In genomic region chr9:57765364-57766351, GRCm38 (mm10) we compare ENCODE assay signal across 8 mouse cellular contexts. TPM values are rescaled to one million over a fixed set of nuclear protein-coding genes. Genes with fewer than 3 reads are reported as not detected.
DNase-seq lines count a peak whose midpoint lies in the region; TF ChIP-seq lines count a peak whose summit lies in the region.

TSS of gene Clk3 (minus strand) at chr9:57765860.

- H3K27me3 ChIP-seq in midbrain, embryonic 10.5 days (ENCODE audit: low read depth, poor library complexity, severe bottlenecking), result 0 out of 2 replicates have a peak, but pooled peaks cover 11% of the 10 kb centered on the region
- H3K27me3 ChIP-seq in small intestine, adult 2 months (ENCODE audit: control insufficient read depth, insufficient read depth, low read length), result no peaks in the 10 kb centered on the region

- H3K36me3 ChIP-seq in midbrain, embryonic 10.5 days, result peaks cover 14% of the 10 kb centered on the region
- peaks cover 11% of the 10 kb centered on the region for H3K36me3 ChIP-seq in small intestine, adult 2 months (ENCODE audit: control insufficient read depth, insufficient read depth, low read length)

- no peak for TF ChIP-seq CTCF in small intestine, adult 2 months (IDR thresholded peaks at IDR 0.05; ENCODE audit: extremely low read depth, insufficient read length, insufficient replicate concordance, low read depth, low read length)

- under 1% methylated on average over 93 of the region's 93 CpGs for WGBS in midbrain, embryonic 10.5 days
- under 1% methylated on average over 93 of the region's 93 CpGs for WGBS in small intestine, adult 2 months

- no peak; the same call in 1 of the 2 replicates for TF ChIP-seq POLR2A in small intestine, adult 2 months (IDR thresholded peaks at IDR 0.05; ENCODE audit: low read depth, low read length)

- no peaks in the 10 kb centered on the region for H3K9me3 ChIP-seq in midbrain, embryonic 10.5 days (replicated peaks)

- H3K4me1 ChIP-seq in midbrain, embryonic 10.5 days, result peaks cover 43% of the 10 kb centered on the region
- peaks cover 19% of the 10 kb centered on the region for H3K4me1 ChIP-seq in small intestine, adult 2 months (ENCODE audit: control insufficient read depth, insufficient read depth, insufficient read length, low read length)

- H3K27ac ChIP-seq in midbrain, embryonic 10.5 days (replicated peaks), result peak within 1 kb of the TSS; percentile 99
- H3K27ac ChIP-seq in small intestine, adult 2 months (ENCODE audit: insufficient read depth, low read depth, low read length), result peak within 1 kb of the TSS; percentile 97

- intact Hi-C loops in gastrocnemius, postnatal 14 days (cut with DNase I; ENCODE audit: low total_unique reads), result no loop called here
- intact Hi-C loops in left cerebral cortex, postnatal 4 days (cut with DNase I), result loop anchor here (10.0 kb wide), 1 partner anchor 69 kb away; the partner anchor contains the start of gene Arid3b

- peak; percentile 78 for DNase-seq in layer of hippocampus, adult 11-12 months (ENCODE audit: low spot score)
- no peak for DNase-seq in layer of hippocampus, adult 9-10 months (ENCODE audit: low spot score)
- peak; percentile 69 for DNase-seq in embryo, embryonic 10 days (ENCODE audit: low spot score)
- DNase-seq in gastrocnemius, postnatal 14 days, result peak; percentile 75
- peak; percentile 86 for DNase-seq in induced T-regulatory cell, adult 2 months (ENCODE audit: low read depth)
- peak; percentile 72 for DNase-seq in left cerebral cortex, postnatal 4 days
- no peak for DNase-seq in midbrain, embryonic 10.5 days (ENCODE audit: low spot score)

- peak within 1 kb of the TSS; percentile 91 for H3K4me3 ChIP-seq in midbrain, embryonic 10.5 days
- H3K4me3 ChIP-seq in small intestine, adult 2 months (ENCODE audit: low read depth, low read length), result peak within 1 kb of the TSS; percentile 88

RNA-seq across cellular contexts. Expression of gene Clk3, which starts in this region (rescaled TPM):
- 10 to 100 TPM; 36.2 to 36.5 TPM for total RNA-seq in gastrocnemius, postnatal 14 days (2021)
- total RNA-seq in left cerebral cortex, postnatal 4 days (2021), result 10 to 100 TPM; 74.5 to 75.2 TPM
- polyA plus RNA-seq in midbrain, embryonic 10.5 days (2016; fragmentation: Nextera tagmentation; extraction: Ambion mirVana), result 100 and 106 TPM in 2 replicates
- polyA plus RNA-seq in small intestine, adult 2 months (2012; rRNA removed), result 30.7 and 66.1 TPM in 2 replicates

Comparison
In these comparisons a context has a peak if more than half of its experiments do, and no peak if none do; other contexts are left out.
1. DNase-seq: peak in layer of hippocampus, adult 11-12 months (single experiment), embryo, embryonic 10 days (single experiment), gastrocnemius, postnatal 14 days (single experiment), induced T-regulatory cell, adult 2 months (single experiment) and left cerebral cortex, postnatal 4 days (single experiment); none in layer of hippocampus, adult 9-10 months (single experiment) and midbrain, embryonic 10.5 days (single experiment).